Mouse (Mus musculus): Measurements from ENCODE around the gene Tsen54. TPM values are rescaled to one million over a fixed set of nuclear protein-coding genes. Genes with fewer than 3 reads are reported as not detected.

The Tsen54 gene
- polyA plus RNA-seq, 2 experiments, result 9.7 to 12.9 TPM

DNA sequence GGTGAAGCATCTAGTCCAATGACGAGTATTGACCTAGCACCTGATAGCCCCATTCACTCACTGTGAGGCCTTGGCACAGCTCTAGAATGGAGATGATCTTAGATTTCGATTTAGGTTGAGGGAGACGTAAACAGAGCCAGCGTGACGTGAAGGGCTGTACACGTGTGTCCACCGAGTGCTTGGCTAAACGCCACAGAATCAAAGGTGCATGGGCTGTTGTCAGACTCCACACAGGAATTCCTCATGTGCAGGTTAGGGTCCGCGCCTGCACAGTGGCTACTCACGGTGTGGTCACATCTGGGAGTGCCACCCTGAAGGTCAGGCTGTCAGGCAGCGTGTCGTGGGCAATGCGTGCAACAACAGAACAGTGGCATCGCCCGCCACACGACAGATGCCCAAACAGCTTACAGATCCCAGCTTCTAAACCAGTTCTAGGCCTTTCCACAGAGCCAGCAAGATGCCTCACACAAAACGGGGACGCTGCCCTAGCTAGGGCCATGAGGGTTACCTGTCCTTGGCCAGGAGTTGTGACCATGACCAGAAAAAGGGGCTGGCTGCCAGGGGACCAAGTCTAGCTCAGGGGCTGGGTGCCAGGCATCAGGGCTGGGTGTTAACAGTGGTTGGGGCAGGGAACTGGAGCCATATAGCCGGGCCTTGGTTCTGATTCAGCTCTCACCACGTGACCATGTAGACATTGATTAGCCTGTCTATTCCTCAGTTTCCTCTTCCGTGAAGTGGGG is 23.3 kb downstream of the Tsen54 start:
- H3K9me3 ChIP-seq (ENCODE audit: control insufficient read depth, low read length), result no peaks in the 10 kb centered on the region; the same call in 1 of the 2 replicates
- H3K4me1 ChIP-seq (replicated peaks; ENCODE audit: control insufficient read depth in 2 of 2, insufficient read depth in 2 of 2, low read length in 1 of 2), result peaks cover 28 to 44% of the 10 kb centered on the region in 2 experiments
- H3K27me3 ChIP-seq (ENCODE audit: control insufficient read depth, insufficient read depth, low read length), result no peaks in the 10 kb centered on the region
- TF ChIP-seq CTCF (IDR thresholded peaks at IDR 0.05; ENCODE audit: low read depth), result no peak
- no peak for TF ChIP-seq EP300 (IDR thresholded peaks at IDR 0.05; ENCODE audit: low read depth)
- H3K9ac ChIP-seq (replicated peaks), result no peak overlapping the region
- no peaks in the 10 kb centered on the region for H3K36me3 ChIP-seq (replicated peaks; ENCODE audit: control insufficient read depth, insufficient read depth, low read depth)
- DNase-seq (ENCODE audit: low read depth in 3 of 3, low spot score in 3 of 3) (no peak), ATAC-seq (ENCODE audit: insufficient read depth) (no peak)
- WGBS (ENCODE audit: insufficient replicate concordance), result 83% methylated on average over 22 of the region's 22 CpGs
- H3K4me2 ChIP-seq (ENCODE audit: low read depth), result no peak overlapping the region
- H3K27ac ChIP-seq, result no peak overlapping the region
- H3K4me3 ChIP-seq (ENCODE audit: insufficient read depth in 1 of 2, low read depth in 2 of 2, low read length in 2 of 2), result no peak overlapping the region

- WGBS (ENCODE audit: insufficient replicate concordance), result 9% methylated on average over 4 of the region's 4 CpGs
Measured at GRCm38 (mm10) chr11:115838895-115839311, 24.4 kb downstream of the Tsen54 start.

DNA sequence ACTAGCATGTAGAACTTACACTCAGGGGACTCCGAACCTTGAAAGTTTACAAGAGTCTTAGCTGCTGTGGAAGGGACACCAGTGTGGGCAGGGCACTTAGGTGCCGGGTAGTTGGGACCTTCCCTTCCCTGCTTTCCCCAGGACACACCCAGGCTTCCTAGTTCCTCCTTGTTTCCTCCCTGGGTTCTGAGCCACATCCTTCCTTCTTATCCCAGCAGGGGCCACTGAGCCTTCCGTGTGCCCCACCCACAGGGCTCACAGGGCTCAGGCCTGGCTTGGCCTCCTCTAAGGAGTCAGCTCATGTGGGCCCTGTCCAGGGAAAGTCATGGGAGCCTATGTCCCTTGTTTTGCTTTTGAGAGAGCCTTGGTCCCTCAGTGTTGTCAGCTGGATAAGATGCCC is 25.2 kb downstream of the Tsen54 start:
- H3K9me3 ChIP-seq (ENCODE audit: control insufficient read depth, low read length), result no peaks in the 10 kb centered on the region; the same call in 1 of the 2 replicates
- H3K4me1 ChIP-seq (replicated peaks; ENCODE audit: control insufficient read depth in 2 of 2, insufficient read depth in 2 of 2, low read length in 1 of 2), result peaks cover 26 to 42% of the 10 kb centered on the region in 2 experiments
- H3K27ac ChIP-seq, result no peak overlapping the region
- no peak overlapping the region for H3K9ac ChIP-seq (replicated peaks)
- no peak overlapping the region for H3K4me3 ChIP-seq (ENCODE audit: insufficient read depth in 1 of 2, low read depth in 2 of 2, low read length in 2 of 2)
- H3K27me3 ChIP-seq (ENCODE audit: control insufficient read depth, insufficient read depth, low read length), result no peaks in the 10 kb centered on the region
- no peak for DNase-seq (ENCODE audit: low read depth in 3 of 3, low spot score in 3 of 3)
- no peaks in the 10 kb centered on the region for H3K36me3 ChIP-seq (replicated peaks; ENCODE audit: control insufficient read depth, insufficient read depth, low read depth)
- ATAC-seq (ENCODE audit: insufficient read depth), result no peak
- 71% methylated on average over 3 of the region's 3 CpGs for WGBS (ENCODE audit: insufficient replicate concordance)
- H3K4me2 ChIP-seq (ENCODE audit: low read depth), result no peak overlapping the region
- TF ChIP-seq CTCF (IDR thresholded peaks at IDR 0.05; ENCODE audit: low read depth) (no peak), EP300 (IDR thresholded peaks at IDR 0.05; ENCODE audit: low read depth) (no peak)

More at GRCm38 (mm10) chr11:115838895-115839311, 24.4 kb downstream of the Tsen54 start:
- ATAC-seq (ENCODE audit: insufficient read depth) (peak; percentile 19; the same call in 1 of the 2 replicates), DNase-seq (ENCODE audit: low read depth in 3 of 3, low spot score in 3 of 3) (no peak)
- no peaks in the 10 kb centered on the region for H3K27me3 ChIP-seq (ENCODE audit: control insufficient read depth, insufficient read depth, low read length)
- no peak overlapping the region for H3K9ac ChIP-seq (replicated peaks)
- no peak overlapping the region for H3K4me3 ChIP-seq (ENCODE audit: insufficient read depth in 1 of 2, low read depth in 2 of 2, low read length in 2 of 2)
- no peak for TF ChIP-seq EP300 (IDR thresholded peaks at IDR 0.05; ENCODE audit: low read depth)
- TF ChIP-seq CTCF (IDR thresholded peaks at IDR 0.05; ENCODE audit: low read depth), result no peak
- H3K4me1 ChIP-seq (replicated peaks; ENCODE audit: control insufficient read depth in 2 of 2, insufficient read depth in 2 of 2, low read length in 1 of 2), result peaks cover 26 to 42% of the 10 kb centered on the region in 2 experiments
- H3K36me3 ChIP-seq (replicated peaks; ENCODE audit: control insufficient read depth, insufficient read depth, low read depth), result no peaks in the 10 kb centered on the region
- H3K4me2 ChIP-seq (ENCODE audit: low read depth), result no peak overlapping the region
- no peak overlapping the region for H3K27ac ChIP-seq
- no peaks in the 10 kb centered on the region; the same call in 1 of the 2 replicates for H3K9me3 ChIP-seq (ENCODE audit: control insufficient read depth, low read length)

DNA sequence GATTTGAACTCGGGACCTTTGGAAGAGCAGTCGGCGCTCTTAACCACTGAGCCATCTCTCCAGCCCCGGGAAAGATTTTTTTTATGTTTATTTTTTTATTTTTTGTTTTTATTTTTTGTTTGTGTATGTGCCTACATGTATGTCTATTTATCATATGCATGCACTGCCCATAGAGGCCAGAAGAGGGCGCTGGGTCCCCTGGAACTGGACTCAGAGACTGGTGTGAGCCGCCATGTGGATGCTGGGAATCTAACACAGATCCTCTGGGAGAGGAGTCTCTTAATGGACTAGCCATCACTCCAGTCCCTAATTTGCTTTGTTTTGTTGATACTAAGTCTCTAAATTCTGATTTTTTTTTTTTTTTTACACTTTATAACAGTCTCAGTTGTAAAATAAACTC is 26.5 kb downstream of the Tsen54 start:
- H3K4me1 ChIP-seq (replicated peaks; ENCODE audit: control insufficient read depth in 2 of 2, insufficient read depth in 2 of 2, low read length in 1 of 2), result peaks cover 26 to 42% of the 10 kb centered on the region in 2 experiments
- ATAC-seq (ENCODE audit: insufficient read depth) (no peak), DNase-seq (ENCODE audit: low read depth in 3 of 3, low spot score in 3 of 3) (no peak)
- no peak for TF ChIP-seq EP300 (IDR thresholded peaks at IDR 0.05; ENCODE audit: low read depth)
- peak; percentile 67 for TF ChIP-seq CTCF (IDR thresholded peaks at IDR 0.05; ENCODE audit: low read depth)
- no peaks in the 10 kb centered on the region for H3K27me3 ChIP-seq (ENCODE audit: control insufficient read depth, insufficient read depth, low read length)
- H3K9me3 ChIP-seq (ENCODE audit: control insufficient read depth, low read length), result no peaks in the 10 kb centered on the region; the same call in 1 of the 2 replicates
- H3K9ac ChIP-seq (replicated peaks), result no peak overlapping the region
- H3K36me3 ChIP-seq (replicated peaks; ENCODE audit: control insufficient read depth, insufficient read depth, low read depth), result peaks cover under 1% of the 10 kb centered on the region
- no peak overlapping the region for H3K4me2 ChIP-seq (ENCODE audit: low read depth)
- H3K27ac ChIP-seq, result no peak overlapping the region; the same call in 1 of the 2 replicates
- no peak overlapping the region for H3K4me3 ChIP-seq (ENCODE audit: insufficient read depth in 1 of 2, low read depth in 2 of 2, low read length in 2 of 2)
- WGBS (ENCODE audit: insufficient replicate concordance), result 80% methylated on average over 6 of the region's 6 CpGs

DNA sequence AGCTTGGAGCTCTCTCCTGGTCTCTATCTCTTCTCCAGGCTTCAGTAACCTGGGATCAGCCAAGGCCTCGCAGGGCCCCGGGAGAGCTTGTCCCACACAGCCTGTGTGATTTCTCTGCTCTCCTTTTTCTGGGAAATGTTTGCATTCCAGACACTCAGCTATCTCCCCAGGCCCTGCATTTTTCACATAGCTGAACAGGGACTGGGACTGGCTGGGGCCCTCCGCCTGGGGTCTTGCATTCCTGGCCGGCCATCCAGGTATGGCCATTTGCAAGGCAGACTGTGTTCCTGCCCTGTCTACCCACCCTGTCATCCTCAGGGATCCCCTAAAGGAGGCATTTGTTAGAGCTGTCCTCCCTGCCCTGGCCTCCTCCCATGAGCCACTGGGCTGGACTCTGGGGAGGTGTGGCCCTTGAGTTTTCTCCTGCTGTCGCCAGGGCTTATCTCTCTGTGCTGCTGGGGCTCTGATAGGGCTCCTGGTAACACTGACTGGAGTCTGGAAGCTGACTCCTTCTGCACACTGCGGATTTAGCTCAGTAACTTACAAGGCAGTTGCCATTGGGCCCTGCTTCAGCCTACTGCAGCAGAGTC is 27.5 kb downstream of the Tsen54 start:
- peak; percentile 93 for ATAC-seq (ENCODE audit: insufficient read depth)
- Histone ChIP-seq H3K4me2 (ENCODE audit: low read depth) (peak overlapping the region; percentile 61), H3K9ac (replicated peaks) (peak overlapping the region; percentile 38), H3K4me1 (replicated peaks; ENCODE audit: control insufficient read depth in 2 of 2, insufficient read depth in 2 of 2, low read length in 1 of 2) (peaks cover 26 to 42% of the 10 kb centered on the region in 2 experiments), H3K27ac (peak overlapping the region; percentile 78), H3K36me3 (replicated peaks; ENCODE audit: control insufficient read depth, insufficient read depth, low read depth) (peaks cover 5% of the 10 kb centered on the region), H3K4me3 (ENCODE audit: insufficient read depth in 1 of 2, low read depth in 2 of 2, low read length in 2 of 2) (no peak overlapping the region), H3K9me3 (ENCODE audit: control insufficient read depth, low read length) (no peaks in the 10 kb centered on the region; the same call in 1 of the 2 replicates), H3K27me3 (ENCODE audit: control insufficient read depth, insufficient read depth, low read length) (no peaks in the 10 kb centered on the region)
- peak; percentile 58; the same call in 1 of the 2 replicates for TF ChIP-seq EP300 (IDR thresholded peaks at IDR 0.05; ENCODE audit: low read depth)
- no peak for TF ChIP-seq CTCF (IDR thresholded peaks at IDR 0.05; ENCODE audit: low read depth)
- 15% methylated on average over 6 of the region's 6 CpGs for WGBS (ENCODE audit: insufficient replicate concordance)
- DNase-seq (ENCODE audit: low read depth in 3 of 3, low spot score in 3 of 3), result peak; percentile 78 to 82 (median 79)
